In the genomic region with DNA sequence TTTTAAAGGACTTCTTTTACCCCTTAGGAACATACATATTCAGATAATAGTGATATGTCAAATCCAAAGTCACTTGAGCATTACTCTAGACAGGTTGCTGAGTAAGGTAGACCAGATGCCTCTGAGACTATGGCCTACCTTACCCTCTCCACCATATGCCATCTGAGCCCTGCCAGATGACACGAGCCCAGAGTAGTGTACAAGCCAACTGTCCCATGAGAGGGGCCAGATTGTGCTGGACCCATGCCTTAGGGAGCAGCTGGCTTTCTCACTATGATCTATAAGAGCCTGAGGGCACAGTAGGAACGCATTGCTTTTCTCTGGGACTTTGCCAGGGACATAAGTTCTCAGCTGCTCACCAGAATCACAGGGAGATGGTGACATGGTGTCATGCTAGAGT, we compare ENCODE assay signal across 21 mouse cellular contexts.
DNase-seq lines count a peak whose midpoint lies in the region; ATAC-seq and TF ChIP-seq lines count a peak whose summit lies in the region.
"Had no signal": no experiment of that assay in that cellular context is flagged by ENCODE, and none has a peak within 500 bp of the region (broad histone marks: within the 10 kb centered on the region; RNA-seq: fewer than 3 reads in every experiment).

No protein-coding gene starts in this region.

- peak; percentile 80; the same call in 1 of the 2 replicates for ATAC-seq in hindbrain, embryonic 16.5 days
- ATAC-seq in hindbrain, embryonic 12.5 days (ENCODE audit: low FRiP score) = no peak
- no peak for ATAC-seq in lung, postnatal 0 days
- ATAC-seq: midbrain, embryonic 13.5 days had no signal

- H3K4me1 ChIP-seq in hindbrain, embryonic 16.5 days (ENCODE audit: control insufficient read depth, insufficient read depth, low read depth, low read length) = no peaks in the 10 kb centered on the region
- H3K4me1 ChIP-seq in hindbrain, embryonic 12.5 days = peaks cover 5% of the 10 kb centered on the region; the same call in 1 of the 2 replicates
- H3K4me1 ChIP-seq in lung, postnatal 0 days (ENCODE audit: insufficient read depth, low read depth, low read length) = no peaks in the 10 kb centered on the region
- H3K4me1 ChIP-seq: embryonic facial prominence, embryonic 10.5 days; heart, embryonic 13.5 days; limb, embryonic 13.5 days; liver, embryonic 13.5 days; lung, embryonic 15.5 days had no signal

- no peak for TF ChIP-seq EP300 in lung, postnatal 0 days (IDR thresholded peaks at IDR 0.05)

- no peaks in the 10 kb centered on the region for H3K36me3 ChIP-seq in hindbrain, embryonic 16.5 days (ENCODE audit: control insufficient read depth, insufficient read depth, low read length)
- no peaks in the 10 kb centered on the region for H3K36me3 ChIP-seq in hindbrain, embryonic 12.5 days
- no peaks in the 10 kb centered on the region for H3K36me3 ChIP-seq in lung, postnatal 0 days (ENCODE audit: insufficient read depth, low read length)
- H3K36me3 ChIP-seq: embryonic facial prominence, embryonic 10.5 days; heart, embryonic 13.5 days; limb, embryonic 13.5 days; liver, embryonic 13.5 days; lung, embryonic 15.5 days; midbrain, embryonic 13.5 days; neural tube, embryonic 13.5 days had no signal

- no peak overlapping the region for H3K4me3 ChIP-seq in hindbrain, embryonic 16.5 days (ENCODE audit: low read length)
- no peak overlapping the region for H3K4me3 ChIP-seq in hindbrain, embryonic 12.5 days
- no peak overlapping the region for H3K4me3 ChIP-seq in lung, postnatal 0 days (ENCODE audit: low read depth, low read length)
- H3K4me3 ChIP-seq: embryonic facial prominence, embryonic 10.5 days; heart, embryonic 13.5 days; limb, embryonic 13.5 days; liver, embryonic 13.5 days; lung, embryonic 15.5 days; midbrain, embryonic 13.5 days; neural tube, embryonic 13.5 days had no signal

- peak; percentile 76 for DNase-seq in brain, embryonic 14.5 days (ENCODE audit: low read depth)
- peak; percentile 99 for DNase-seq in cerebellum, adult 11-12 months
- peak; percentile 94 to 98 for DNase-seq in cerebellum, postnatal 14 days
- DNase-seq in lung, postnatal 0 days (ENCODE audit: low spot score) = no peak
- DNase-seq in thymus, postnatal 0 days (ENCODE audit: low spot score) = no peak
- DNase-seq in lung, adult 18-20 months = no peak
- DNase-seq: adrenal gland, adult 8-10 months; gastrocnemius, postnatal 14 days; heart, adult 18-20 months; kidney, adult 2 months; kidney, postnatal 14 days; liver, embryonic 13.5 days; thymus, postnatal 4 days had no signal

- H3K9ac ChIP-seq in hindbrain, embryonic 16.5 days (ENCODE audit: low read depth, low read length) = no peak overlapping the region
- H3K9ac ChIP-seq in hindbrain, embryonic 12.5 days = no peak overlapping the region
- no peak overlapping the region for H3K9ac ChIP-seq in lung, postnatal 0 days (replicated peaks; ENCODE audit: low read depth)
- H3K9ac ChIP-seq: heart, embryonic 13.5 days; limb, embryonic 13.5 days; liver, embryonic 13.5 days; lung, embryonic 15.5 days; midbrain, embryonic 13.5 days; neural tube, embryonic 13.5 days had no signal

- TF ChIP-seq CTCF in brain, embryonic 14.5 days (IDR thresholded peaks at IDR 0.05; ENCODE audit: borderline replicate concordance, extremely low read depth, insufficient read depth, insufficient read length) = no peak
- no peak for TF ChIP-seq CTCF in lung, postnatal 0 days (IDR thresholded peaks at IDR 0.05)

- no peak overlapping the region for H3K27ac ChIP-seq in hindbrain, embryonic 16.5 days (ENCODE audit: low read depth, low read length)
- H3K27ac ChIP-seq in hindbrain, embryonic 12.5 days = no peak overlapping the region
- H3K27ac ChIP-seq in lung, postnatal 0 days (ENCODE audit: low read length) = no peak overlapping the region
- H3K27ac ChIP-seq: embryonic facial prominence, embryonic 10.5 days; heart, embryonic 13.5 days; limb, embryonic 13.5 days; liver, embryonic 13.5 days; lung, embryonic 15.5 days; midbrain, embryonic 13.5 days; neural tube, embryonic 13.5 days had no signal

- WGBS in hindbrain, embryonic 16.5 days = 48% methylated on average over 2 of the region's 2 CpGs
- WGBS in hindbrain, embryonic 12.5 days = 69% methylated on average over 2 of the region's 2 CpGs
- WGBS in lung, postnatal 0 days = 49% methylated on average over 2 of the region's 2 CpGs

- TF ChIP-seq POLR2A in brain, embryonic 14.5 days (IDR thresholded peaks at IDR 0.05; ENCODE audit: borderline replicate concordance, extremely low read depth, insufficient read depth, insufficient read length, poor library complexity, severe bottlenecking) = no peak

- H3K27me3 ChIP-seq in hindbrain, embryonic 16.5 days (replicated peaks; ENCODE audit: control insufficient read depth, insufficient read depth, low read length) = no peaks in the 10 kb centered on the region
- H3K27me3 ChIP-seq in hindbrain, embryonic 12.5 days = no peaks in the 10 kb centered on the region
- H3K27me3 ChIP-seq in lung, postnatal 0 days (replicated peaks; ENCODE audit: insufficient read depth, low read length) = no peaks in the 10 kb centered on the region
- H3K27me3 ChIP-seq: heart, embryonic 13.5 days; limb, embryonic 13.5 days; liver, embryonic 13.5 days; lung, embryonic 15.5 days; midbrain, embryonic 13.5 days; neural tube, embryonic 13.5 days had no signal

- H3K4me2 ChIP-seq in hindbrain, embryonic 16.5 days (ENCODE audit: low read length) = no peak overlapping the region
- H3K4me2 ChIP-seq in hindbrain, embryonic 12.5 days (replicated peaks) = no peak overlapping the region
- no peak overlapping the region for H3K4me2 ChIP-seq in lung, postnatal 0 days (replicated peaks; ENCODE audit: low read depth, low read length)
- H3K4me2 ChIP-seq: heart, embryonic 13.5 days; limb, embryonic 13.5 days; liver, embryonic 13.5 days; lung, embryonic 15.5 days; midbrain, embryonic 13.5 days; neural tube, embryonic 13.5 days had no signal

- H3K9me3 ChIP-seq in hindbrain, embryonic 16.5 days (ENCODE audit: control insufficient read depth, low read length) = no peaks in the 10 kb centered on the region
- H3K9me3 ChIP-seq in hindbrain, embryonic 12.5 days (replicated peaks) = no peaks in the 10 kb centered on the region
- no peaks in the 10 kb centered on the region for H3K9me3 ChIP-seq in lung, postnatal 0 days (ENCODE audit: low read length)
- H3K9me3 ChIP-seq: embryonic facial prominence, embryonic 10.5 days; heart, embryonic 13.5 days; limb, embryonic 13.5 days; liver, embryonic 13.5 days; lung, embryonic 15.5 days; midbrain, embryonic 13.5 days; neural tube, embryonic 13.5 days had no signal

Comparison
In these comparisons a context has a peak if more than half of its experiments do, and no peak if none do; other contexts are left out.
1. DNase-seq: peak in brain, embryonic 14.5 days (single experiment), cerebellum, adult 11-12 months (single experiment) and cerebellum, postnatal 14 days (2 of 2); none in lung, postnatal 0 days (single experiment), thymus, postnatal 0 days (single experiment) and lung, adult 18-20 months (0 of 2).